Mouse (Mus musculus) gastrocnemius, adult 8-10 months (tissue): ENCODE results near the gene Fibp. TPM values are rescaled to one million over a fixed set of nuclear protein-coding genes. Genes with fewer than 3 reads are reported as not detected.
"Not testable (repeated sequence)": the region's sequence is repeated elsewhere in the genome, so short reads cannot be mapped to it uniquely, and the experiment has no call there.

Experiments used
- DNase-seq, 2 experiments: peaks; one replicate each; pipeline ENCODE4 v3.0.0; 2022; ENCODE audit warnings: low spot score in 2 of 2
- total RNA-seq, 4 experiments: library from RNA; stranded (reverse); gene quantifications; 2 replicates each; pipeline ENCODE4 v1.2.4; 2022

Fibp gene
- total RNA-seq, 4 experiments from 2014 or later = 29.2 to 35.1 (median 32.8) TPM

- DNase-seq = peak; percentile 95 to 96
Observed at GRCm38 (mm10) chr19:5487768-5488550, 27.5 kb downstream of the Fibp start, which contains the start of gene Mus81. TSS of gene Mus81 (minus strand) at chr19:5488402.

DNA sequence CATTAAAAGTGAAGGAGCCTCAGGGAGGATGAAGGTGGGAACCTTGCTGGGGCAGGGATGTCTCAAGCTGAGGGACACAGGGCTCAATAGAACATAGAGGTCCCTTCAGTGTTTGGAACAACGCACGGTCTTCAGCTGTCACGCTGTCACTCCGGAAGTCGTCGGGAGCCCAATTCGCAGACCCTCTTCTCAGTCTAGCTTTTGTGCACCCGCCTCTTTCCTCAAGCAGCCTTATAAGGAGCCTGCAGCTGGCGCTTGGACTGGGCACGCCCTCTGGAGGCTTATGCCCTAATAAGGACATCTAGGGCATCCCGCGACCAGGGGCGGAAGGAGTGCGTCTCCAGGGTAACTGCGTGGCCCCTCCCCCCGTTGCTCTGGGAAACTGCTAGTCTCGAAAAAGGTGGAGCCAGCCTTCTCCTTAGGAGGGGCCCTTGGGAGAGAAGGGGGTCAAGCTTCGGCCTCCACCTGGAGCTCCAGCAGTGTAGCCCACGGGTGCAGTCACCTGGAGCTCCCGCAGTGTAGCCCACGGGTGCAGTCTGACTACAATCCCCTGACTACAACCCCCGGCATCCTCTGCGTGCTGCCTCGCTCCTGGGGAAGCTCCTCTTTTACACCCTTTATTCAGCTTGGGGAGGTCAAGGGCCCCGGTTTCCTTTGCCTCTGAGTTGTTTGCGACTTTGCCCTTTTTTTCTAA is 28.6 kb downstream of the Fibp start:
- peak; percentile 97 to 98 for DNase-seq

- not testable (repeated sequence) for DNase-seq
Observed at GRCm38 (mm10) chr19:5489721-5490120, 29.3 kb downstream of the Fibp start.

DNA sequence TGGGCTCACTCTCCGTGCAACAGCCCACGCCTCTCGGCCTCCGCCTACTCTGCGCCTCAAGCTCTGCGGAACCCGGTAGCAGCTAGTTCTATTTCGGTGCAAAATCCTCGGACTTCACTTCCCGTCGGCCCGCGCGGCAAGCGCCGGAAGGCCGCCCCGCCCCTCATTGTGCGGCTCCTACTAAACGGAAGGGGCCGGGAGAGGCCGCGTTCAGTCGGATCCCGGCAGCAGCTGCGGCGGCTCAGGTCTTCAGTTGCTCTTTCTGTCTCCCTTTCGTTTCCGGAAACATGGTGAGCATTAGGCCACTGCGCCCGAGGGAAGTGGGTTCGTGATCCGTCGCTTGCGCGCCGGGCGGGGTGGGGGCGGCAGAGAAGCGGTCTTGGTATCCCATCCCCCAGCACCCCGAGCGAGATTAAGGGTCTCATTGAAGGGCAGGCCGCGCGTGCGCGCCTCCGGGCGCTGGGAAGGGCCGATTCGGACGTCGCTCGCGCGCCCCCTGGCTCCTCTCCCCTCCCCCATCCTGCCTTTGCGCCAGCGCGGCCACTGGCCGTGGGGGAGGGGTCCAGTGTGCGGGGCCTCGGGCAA is 30.0 kb downstream of the Fibp start, which contains the start of gene Cfl1:
Gene Cfl1, plus strand, starts transcription at position 143 of the 585 bp plus-strand sequence.
- DNase-seq = peak; percentile 88 to 91

GRCm38 (mm10) chr19:5490898-5491708 is 30.7 kb downstream of the Fibp start:
- peak; percentile 76 to 77 for DNase-seq

- DNase-seq = no peak
Observed at GRCm38 (mm10) chr19:5492641-5493040, 32.2 kb downstream of the Fibp start.

DNA sequence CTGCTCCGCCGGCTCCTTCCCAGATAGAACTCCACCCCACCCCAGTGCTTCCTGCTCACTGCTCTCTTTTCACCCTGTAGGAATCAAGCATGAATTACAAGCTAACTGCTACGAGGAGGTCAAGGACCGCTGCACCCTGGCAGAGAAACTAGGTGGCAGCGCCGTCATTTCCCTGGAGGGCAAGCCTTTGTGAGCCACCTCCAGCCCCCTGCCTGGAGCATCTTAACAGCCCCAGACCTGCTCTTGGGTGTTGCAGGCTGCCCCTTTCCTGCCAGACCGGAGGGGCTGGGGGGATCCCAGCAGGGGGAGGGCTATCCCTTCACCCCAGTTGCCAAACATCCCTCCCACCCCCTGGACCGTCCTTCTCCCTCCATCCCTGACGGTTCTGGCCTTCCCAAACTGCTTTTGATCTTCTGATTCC is 32.9 kb downstream of the Fibp start:
- not testable (repeated sequence) for DNase-seq

GRCm38 (mm10) chr19:5494314-5494713 is 33.9 kb downstream of the Fibp start:
- no peak for DNase-seq

DNA sequence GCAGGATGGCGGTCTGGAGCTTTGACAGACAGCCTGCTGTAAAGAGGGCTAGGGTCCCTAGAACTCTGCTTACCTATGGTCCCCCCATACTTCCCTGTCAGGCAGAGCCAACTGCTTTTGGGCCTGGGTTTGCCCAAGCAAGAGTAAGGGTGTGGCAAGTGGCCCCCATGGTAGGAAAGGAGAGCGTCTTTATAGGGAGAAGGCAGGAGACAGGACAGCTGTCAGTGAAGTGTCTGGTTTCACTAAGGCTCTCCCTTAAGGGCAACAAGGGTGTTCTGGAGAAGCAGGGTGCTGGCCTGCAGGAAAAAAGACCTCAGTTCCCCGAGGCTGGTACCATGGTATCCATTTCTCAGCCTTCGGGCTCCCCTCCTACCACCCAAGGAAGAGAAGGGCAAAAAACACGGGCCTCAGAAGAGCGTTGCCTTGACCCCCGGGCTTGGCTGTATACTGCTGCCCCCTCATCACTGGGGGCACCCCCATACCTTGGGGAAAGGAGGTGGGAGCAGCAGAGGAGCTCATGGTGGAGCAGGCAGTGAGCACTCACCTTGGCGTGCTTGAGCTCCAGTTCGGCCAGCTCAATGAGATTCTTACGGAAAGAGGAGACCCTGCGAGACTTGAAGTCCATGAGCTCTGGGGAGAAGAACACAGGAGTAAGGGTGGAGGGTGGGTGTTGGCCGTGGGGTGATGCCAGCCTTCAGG is 35.1 kb downstream of the Fibp start:
- DNase-seq = no peak

DNA sequence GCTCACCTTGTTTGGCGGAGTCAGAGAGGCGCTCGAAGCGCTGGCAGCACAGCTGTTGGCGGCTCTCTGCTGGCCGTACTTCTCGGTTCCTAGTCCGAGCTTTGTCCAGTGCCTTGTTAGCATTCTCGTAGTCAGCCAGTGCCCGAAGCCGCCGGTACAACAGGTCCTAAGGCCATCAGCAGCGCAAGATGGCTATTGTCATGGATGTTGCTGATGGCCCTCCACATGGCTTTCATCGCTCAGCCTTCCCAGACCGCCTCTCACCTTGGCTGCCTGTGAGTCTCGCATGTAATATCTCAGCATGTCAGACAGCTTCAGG is 35.6 kb downstream of the Fibp start:
- no peak for DNase-seq

DNA sequence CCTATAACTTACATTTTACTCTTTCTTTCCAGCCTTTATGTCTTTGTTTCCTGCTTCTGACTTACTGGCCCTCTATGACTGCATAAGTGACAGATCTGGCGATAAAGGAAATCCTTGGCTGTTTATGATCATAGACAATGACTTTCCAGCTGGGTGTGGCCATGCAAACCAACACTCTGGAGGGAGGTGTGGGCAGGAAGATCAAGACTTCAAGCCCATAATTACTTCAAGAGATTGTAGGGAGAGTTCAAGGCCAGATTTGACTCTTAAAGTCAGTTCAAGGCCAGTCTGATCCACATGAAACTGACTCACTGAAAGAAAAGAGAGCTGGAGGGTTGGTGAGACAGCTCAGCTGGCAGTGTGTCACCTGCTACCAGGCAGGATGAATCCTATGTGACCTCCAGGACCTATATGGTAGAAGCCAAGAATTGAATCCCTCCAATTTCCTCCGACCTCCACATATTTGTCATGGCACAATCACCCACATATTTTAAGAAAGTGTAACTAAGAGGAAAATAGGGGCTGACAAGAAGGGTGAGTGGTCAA is 40.0 kb downstream of the Fibp start:
- no peak for DNase-seq

DNA sequence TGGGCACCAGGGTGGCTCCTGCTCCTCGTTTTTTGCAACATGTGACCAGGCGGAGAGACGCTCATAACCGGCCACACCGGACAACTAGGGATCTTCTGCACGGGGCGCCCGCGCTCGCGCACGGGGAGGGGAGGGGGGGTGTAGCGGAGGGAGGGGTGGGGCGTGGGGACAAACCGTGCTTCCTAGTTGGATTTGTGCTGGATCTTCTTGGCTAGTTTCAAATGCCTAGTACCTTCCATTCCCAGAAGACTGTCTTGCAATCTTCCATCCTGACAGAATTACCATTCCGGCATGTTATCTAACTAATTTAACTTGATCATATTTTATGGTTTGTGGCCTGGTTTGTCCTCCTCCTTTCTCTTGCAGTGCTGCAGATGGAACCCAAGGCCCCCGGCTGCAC is 43.3 kb downstream of the Fibp start, which contains the start of gene 1700020D05Rik:
Gene 1700020D05Rik, minus strand, starts transcription at position 101 of the 400 bp plus-strand sequence.
- DNase-seq = no peak

- peak; percentile 96 to 99 for DNase-seq
Observed at GRCm38 (mm10) chr19:5510031-5511026, 49.9 kb downstream of the Fibp start, which contains the start of gene Snx32. TSS of gene Snx32 (minus strand) at chr19:5510538.

DNA sequence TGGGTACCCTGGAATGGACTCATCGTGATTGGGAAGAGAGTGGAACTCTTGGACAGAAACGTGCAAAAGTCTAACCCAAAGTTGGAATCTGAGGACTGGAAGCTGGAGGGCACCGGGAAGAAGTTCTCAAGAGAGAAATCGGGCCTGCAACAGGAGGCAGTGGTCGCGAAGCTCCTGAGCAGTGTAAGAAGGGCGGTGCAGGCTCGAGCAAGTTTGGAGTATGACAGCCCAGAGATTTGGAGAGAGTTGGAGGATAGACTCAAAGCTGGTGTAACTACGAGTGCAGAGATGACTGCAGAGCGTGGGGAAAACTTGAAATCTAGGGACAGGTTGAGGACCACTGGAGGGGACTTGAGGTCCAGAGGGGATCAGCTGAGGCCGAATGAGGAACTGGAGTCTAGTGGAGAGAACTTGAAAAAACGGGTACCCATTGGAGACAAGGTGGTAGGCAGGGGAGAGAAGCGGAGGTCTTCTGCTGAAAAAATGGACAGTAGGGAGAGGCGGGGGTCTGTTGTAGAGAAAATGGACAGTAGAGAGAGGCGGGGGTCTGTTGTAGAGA is 50.7 kb downstream of the Fibp start:
- DNase-seq = no peak

DNA sequence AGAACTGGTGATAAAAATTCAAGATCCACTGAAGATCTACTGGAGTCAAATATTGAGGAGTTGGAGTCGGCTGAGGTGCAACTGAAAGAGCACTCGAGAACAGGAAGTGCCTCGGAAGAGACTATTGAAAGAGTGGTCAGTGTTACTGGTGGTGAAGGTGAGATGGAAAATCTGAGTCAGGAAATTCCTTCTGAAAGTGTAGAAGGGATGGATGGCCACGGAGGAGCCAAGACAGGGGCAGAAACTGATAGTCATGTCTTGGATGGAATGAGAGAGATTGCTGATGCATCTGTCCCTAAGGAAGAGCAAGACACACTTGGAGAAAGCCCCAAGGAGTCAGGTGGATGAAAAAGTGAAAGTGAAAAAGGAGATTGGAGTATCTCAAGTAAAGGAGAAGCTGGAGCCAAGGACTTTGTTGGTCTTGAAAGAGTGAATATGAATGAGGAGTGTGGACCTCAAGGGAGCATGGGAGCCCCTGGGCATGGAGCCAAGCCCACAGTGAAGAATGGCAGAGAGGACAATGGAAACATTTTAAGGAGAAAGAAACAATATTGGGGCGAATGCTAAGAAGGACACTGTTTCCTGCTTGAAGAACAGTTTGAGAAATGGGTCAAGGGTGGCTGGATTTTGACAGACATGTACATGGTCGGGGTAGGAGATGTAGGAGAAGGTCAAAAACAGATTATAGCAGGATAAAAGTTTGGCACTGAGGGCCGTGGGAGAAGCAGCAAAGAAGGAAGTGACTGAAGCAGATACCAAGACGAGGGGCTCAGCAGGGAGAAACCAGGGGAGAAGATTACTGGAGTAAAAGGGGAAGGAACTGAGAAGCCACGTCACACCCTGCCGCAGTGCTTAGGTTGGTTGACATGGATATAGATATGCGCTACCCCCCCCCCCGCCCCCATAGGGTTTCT is 51.9 kb downstream of the Fibp start:
- DNase-seq = no peak

GRCm38 (mm10) chr19:5513005-5513349 is 52.6 kb downstream of the Fibp start:
- no peak for DNase-seq
